Comparison of ENCODE assay signal across 8 mouse cellular contexts in genomic region chr2:31974809-31975371, GRCm38 (mm10). TPM values are rescaled to one million over a fixed set of nuclear protein-coding genes. Genes with fewer than 3 reads are reported as not detected.
DNase-seq lines count a peak whose midpoint lies in the region; ATAC-seq lines count a peak whose summit lies in the region.

No protein-coding gene starts in this region.

- peaks cover 18% of the 10 kb centered on the region for H3K4me1 ChIP-seq in kidney, embryonic 15.5 days
- peaks cover 6% of the 10 kb centered on the region for H3K4me1 ChIP-seq in hindbrain, embryonic 11.5 days (replicated peaks; ENCODE audit: control insufficient read depth, insufficient read depth, low read length)
- H3K4me1 ChIP-seq in midbrain, embryonic 13.5 days (replicated peaks) = peaks cover 18% of the 10 kb centered on the region

- peak overlapping the region; percentile 90 for H3K4me2 ChIP-seq in kidney, embryonic 15.5 days
- peak overlapping the region; percentile 77 for H3K4me2 ChIP-seq in hindbrain, embryonic 11.5 days (replicated peaks; ENCODE audit: low read depth, low read length)
- H3K4me2 ChIP-seq in midbrain, embryonic 13.5 days (replicated peaks) = peak overlapping the region; percentile 98

- no peak for DNase-seq in kidney, adult 11 months
- peak; percentile 48 for DNase-seq in MN1 (ENCODE audit: low spot score)
- no peak for DNase-seq in hindbrain, embryonic 11.5 days (ENCODE audit: low spot score)
- no peak for DNase-seq in left cerebral cortex, postnatal 4 days
- no peak for DNase-seq in cerebellum, adult 9-11 months
- DNase-seq in cerebellum, postnatal 25 days = no peak

- H3K9ac ChIP-seq in kidney, embryonic 15.5 days = peak overlapping the region; percentile 92
- peak overlapping the region; percentile 95 for H3K9ac ChIP-seq in hindbrain, embryonic 11.5 days (ENCODE audit: low read depth, low read length)
- peak overlapping the region; percentile 95 for H3K9ac ChIP-seq in midbrain, embryonic 13.5 days (replicated peaks)

- H3K4me3 ChIP-seq in kidney, embryonic 15.5 days (replicated peaks) = peak overlapping the region; percentile 94
- H3K4me3 ChIP-seq in hindbrain, embryonic 11.5 days (ENCODE audit: low read depth, low read length) = peak overlapping the region; percentile 98
- H3K4me3 ChIP-seq in midbrain, embryonic 13.5 days (replicated peaks) = peak overlapping the region; percentile 98

- intact Hi-C loops in left cerebral cortex, postnatal 4 days (cut with DNase I) = no loop called here

- no peaks in the 10 kb centered on the region for H3K9me3 ChIP-seq in kidney, embryonic 15.5 days (replicated peaks)
- no peaks in the 10 kb centered on the region for H3K9me3 ChIP-seq in hindbrain, embryonic 11.5 days (ENCODE audit: control insufficient read depth, low read length)
- no peaks in the 10 kb centered on the region for H3K9me3 ChIP-seq in midbrain, embryonic 13.5 days

- H3K27me3 ChIP-seq in kidney, embryonic 15.5 days = no peaks in the 10 kb centered on the region
- no peaks in the 10 kb centered on the region for H3K27me3 ChIP-seq in hindbrain, embryonic 11.5 days (ENCODE audit: control insufficient read depth, insufficient read depth, low read length)
- H3K27me3 ChIP-seq in midbrain, embryonic 13.5 days = no peaks in the 10 kb centered on the region

- H3K27ac ChIP-seq in kidney, embryonic 15.5 days = peak overlapping the region; percentile 79
- H3K27ac ChIP-seq in hindbrain, embryonic 11.5 days (ENCODE audit: low read depth, low read length) = no peak overlapping the region
- peak overlapping the region; percentile 75 for H3K27ac ChIP-seq in midbrain, embryonic 13.5 days

- 0 out of 2 replicates have a peak, but pooled peaks have one; percentile 2 for ATAC-seq in kidney, embryonic 15.5 days (replicated peaks; ENCODE audit: low FRiP score)
- ATAC-seq in hindbrain, embryonic 11.5 days (ENCODE audit: low FRiP score) = no peak
- no peak for ATAC-seq in midbrain, embryonic 13.5 days

- peaks cover 55% of the 10 kb centered on the region for H3K36me3 ChIP-seq in kidney, embryonic 15.5 days
- peaks cover 7% of the 10 kb centered on the region; the same call in 1 of the 2 replicates for H3K36me3 ChIP-seq in hindbrain, embryonic 11.5 days (ENCODE audit: control insufficient read depth, insufficient read depth, low read length)
- peaks cover 45% of the 10 kb centered on the region for H3K36me3 ChIP-seq in midbrain, embryonic 13.5 days

- WGBS in kidney, embryonic 15.5 days = 9% methylated on average over 13 of the region's 13 CpGs
- WGBS in hindbrain, embryonic 11.5 days = 10% methylated on average over 13 of the region's 13 CpGs
- WGBS in midbrain, embryonic 13.5 days = 10% methylated on average over 13 of the region's 13 CpGs

RNA-seq across cellular contexts. Expression of gene Nup214, which starts 0.7 kb away (rescaled TPM):
- polyA plus RNA-seq in kidney, embryonic 15.5 days (2015; fragmentation: Nextera tagmentation; extraction: Ambion mirVana) = 91.5 and 94.7 TPM in 2 replicates
- 70.0 and 76.1 TPM in 2 replicates for polyA plus RNA-seq in hindbrain, embryonic 11.5 days (2014; fragmentation: Nextera tagmentation; extraction: Ambion mirVana)
- polyA plus RNA-seq in midbrain, embryonic 13.5 days (2015; fragmentation: Nextera tagmentation; extraction: Ambion mirVana) = 84.5 and 91.4 TPM in 2 replicates
- total RNA-seq in left cerebral cortex, postnatal 4 days (2021) = 10 to 100 TPM; 54.0 to 59.8 TPM

RNA-seq across cellular contexts. Expression of gene Aif1l, which starts 25.0 kb away (rescaled TPM):
- polyA plus RNA-seq in kidney, embryonic 15.5 days (2015; fragmentation: Nextera tagmentation; extraction: Ambion mirVana) = 75.5 and 76.3 TPM in 2 replicates
- 54.0 and 58.3 TPM in 2 replicates for polyA plus RNA-seq in hindbrain, embryonic 11.5 days (2014; fragmentation: Nextera tagmentation; extraction: Ambion mirVana)
- polyA plus RNA-seq in midbrain, embryonic 13.5 days (2015; fragmentation: Nextera tagmentation; extraction: Ambion mirVana) = 32.1 and 32.6 TPM in 2 replicates
- total RNA-seq in left cerebral cortex, postnatal 4 days (2021) = 10 to 100 TPM; 10.5 to 14.1 TPM
